Mouse (Mus musculus) midbrain, embryonic 10.5 days (tissue): ENCODE results near the gene Taar7d. TPM values are rescaled to one million over a fixed set of nuclear protein-coding genes. Genes with fewer than 3 reads are reported as not detected.

Source experiments
- DNase-seq: peaks from one replicate; pipeline ENCODE4 v3.0.0-alpha.2; 2017; ENCODE audit warnings: low spot score
- H3K27ac ChIP-seq: fragments of 300-500 bp; sonication (generic); replicated peaks from 2 replicates; pipeline ENCODE4 v1.5.1; 2016; ENCODE audit warnings: mild to moderate bottlenecking
- H3K27me3 ChIP-seq: fragments of 300-500 bp; sonication (generic); 2 replicates; pipeline ENCODE4 v1.6.1; 2016; ENCODE audit warnings: low read depth, mild to moderate bottlenecking; ENCODE audit not compliant: poor library complexity, severe bottlenecking
- H3K36me3 ChIP-seq: fragments of 300-500 bp; sonication (generic); 2 replicates; pipeline ENCODE4 v1.6.1; 2016; ENCODE audit warnings: mild to moderate bottlenecking, moderate library complexity
- H3K4me1 ChIP-seq: fragments of 300-500 bp; sonication (generic); 2 replicates; pipeline ENCODE4 v1.6.1; 2016
- H3K4me3 ChIP-seq: fragments of 300-500 bp; sonication (generic); 2 replicates; pipeline ENCODE4 v1.5.1; 2016; ENCODE audit warnings: mild to moderate bottlenecking, moderate library complexity
- H3K9me3 ChIP-seq: fragments of 300-500 bp; sonication (generic); replicated peaks from 2 replicates; pipeline ENCODE4 v1.6.1; 2016; ENCODE audit warnings: mild to moderate bottlenecking
- WGBS: fragments of 180-500 bp; shearing (Covaris S2); methylation state at CpG from one replicate; pipeline ENCODE4 v1.1.7; 2016; 5-methylcytosine and 5-hydroxymethylcytosine counted together
- polyA plus RNA-seq: library from polyadenylated mRNA; unstranded; fragments of >200 nt; fragmentation: Nextera tagmentation; extraction: Ambion mirVana; gene quantifications from 2 replicates; pipeline ENCODE4 v1.2.1, GENCODE M21; 2016

Gene Taar7d
- polyA plus RNA-seq, result not detected in 2 replicates

DNA sequence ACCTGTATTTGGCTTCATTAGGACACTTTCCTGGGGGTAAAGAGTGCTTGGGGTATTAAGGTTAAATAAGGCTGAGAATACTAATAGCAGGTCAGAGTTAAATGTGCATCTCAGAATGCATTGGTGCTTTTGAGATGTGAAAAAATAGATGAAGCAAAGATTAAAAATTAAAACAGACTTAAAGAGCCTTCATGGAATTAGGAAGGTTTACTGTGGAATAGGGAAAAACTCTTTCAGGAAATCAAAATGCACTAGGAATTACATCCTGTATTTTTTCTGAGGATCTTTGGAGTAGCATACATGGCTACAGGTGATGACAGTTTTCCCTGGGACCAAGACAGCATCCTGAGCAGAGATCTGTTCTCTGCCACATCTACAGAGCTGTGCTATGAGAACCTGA is at the start of gene Taar7d:
Gene Taar7d (plus strand): TSS at position 301 of the 400 bp plus-strand sequence.
- no peaks in the 10 kb centered on the region for H3K9me3 ChIP-seq
- no peaks in the 10 kb centered on the region for H3K27me3 ChIP-seq
- H3K4me3 ChIP-seq, result no peak within 1 kb of the TSS
- no peak for DNase-seq
- H3K4me1 ChIP-seq, result no peaks in the 10 kb centered on the region
- H3K36me3 ChIP-seq, result no peaks in the 10 kb centered on the region
- no peak within 1 kb of the TSS for H3K27ac ChIP-seq

DNA sequence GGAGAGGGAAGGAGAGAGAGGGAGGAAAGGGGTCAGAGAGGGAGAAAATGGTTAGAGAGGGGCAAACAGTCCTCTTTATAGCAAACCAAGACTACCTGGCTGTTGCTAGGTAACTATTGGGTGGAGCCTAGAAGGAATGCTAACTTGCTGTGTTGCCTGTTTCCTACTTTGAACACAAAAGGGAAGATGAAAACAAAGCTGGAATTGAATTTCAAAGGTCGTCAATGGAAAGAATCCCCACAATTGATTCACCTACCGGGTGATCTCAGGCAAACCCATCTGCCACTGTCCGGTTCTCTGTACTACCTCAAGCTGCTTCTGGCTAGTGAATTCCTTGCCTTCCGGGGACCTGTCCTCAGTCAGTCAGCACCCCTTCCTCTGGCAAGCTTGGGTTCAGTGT is 49.1 kb upstream of the Taar7d start:
- no peaks in the 10 kb centered on the region for H3K9me3 ChIP-seq
- no peak overlapping the region for H3K4me3 ChIP-seq
- H3K4me1 ChIP-seq, result no peaks in the 10 kb centered on the region
- H3K27me3 ChIP-seq, result no peaks in the 10 kb centered on the region
- no peaks in the 10 kb centered on the region for H3K36me3 ChIP-seq
- no peak for DNase-seq
- 48% methylated on average over 4 of the region's 4 CpGs for WGBS
- H3K27ac ChIP-seq, result no peak overlapping the region

DNA sequence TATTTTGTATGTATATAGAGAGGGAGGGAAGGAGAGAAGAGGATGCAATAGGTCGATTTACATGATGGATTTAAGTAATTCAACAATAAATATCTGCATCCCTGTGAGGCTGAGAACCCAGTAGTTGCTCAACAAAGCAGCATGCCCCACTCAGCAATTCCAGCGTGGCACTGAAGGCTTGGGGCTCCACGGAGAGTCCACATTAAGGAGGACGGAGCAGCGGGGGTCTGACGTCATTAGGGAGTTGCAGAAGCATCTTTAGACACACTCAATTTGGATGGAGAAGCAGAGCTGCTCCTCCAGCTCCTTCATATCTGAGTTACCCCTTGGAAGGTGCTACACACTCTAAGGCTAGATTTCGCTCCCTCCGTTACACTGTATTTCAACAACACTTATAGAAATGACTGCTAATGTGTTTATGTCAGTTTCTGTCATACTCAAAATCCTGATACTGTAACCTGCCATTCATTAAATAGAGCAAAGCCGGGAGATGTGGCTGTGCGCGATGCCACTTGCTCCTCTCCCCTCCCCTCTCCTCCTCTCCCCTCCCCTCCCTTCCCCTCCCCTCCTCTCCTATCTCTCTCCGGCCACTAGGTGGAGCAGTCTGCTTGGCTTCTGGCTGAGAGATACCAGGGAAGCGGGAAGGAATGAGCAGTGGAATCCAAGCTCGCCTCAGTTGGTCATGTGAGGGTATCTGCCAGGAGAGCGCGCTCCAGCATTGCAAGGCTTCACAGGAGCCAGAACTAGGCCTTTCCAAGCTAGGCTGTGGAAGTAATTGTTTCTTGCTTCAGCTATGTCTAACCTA is 47.9 kb upstream of the Taar7d start:
- Histone ChIP-seq H3K27ac (no peak overlapping the region), H3K27me3 (no peaks in the 10 kb centered on the region), H3K4me1 (peaks cover 3% of the 10 kb centered on the region; the same call in 1 of the 2 replicates), H3K9me3 (no peaks in the 10 kb centered on the region), H3K36me3 (no peaks in the 10 kb centered on the region), H3K4me3 (no peak overlapping the region)
- DNase-seq, result peak; percentile 77
- WGBS, result 45% methylated on average over 16 of the region's 16 CpGs

DNA sequence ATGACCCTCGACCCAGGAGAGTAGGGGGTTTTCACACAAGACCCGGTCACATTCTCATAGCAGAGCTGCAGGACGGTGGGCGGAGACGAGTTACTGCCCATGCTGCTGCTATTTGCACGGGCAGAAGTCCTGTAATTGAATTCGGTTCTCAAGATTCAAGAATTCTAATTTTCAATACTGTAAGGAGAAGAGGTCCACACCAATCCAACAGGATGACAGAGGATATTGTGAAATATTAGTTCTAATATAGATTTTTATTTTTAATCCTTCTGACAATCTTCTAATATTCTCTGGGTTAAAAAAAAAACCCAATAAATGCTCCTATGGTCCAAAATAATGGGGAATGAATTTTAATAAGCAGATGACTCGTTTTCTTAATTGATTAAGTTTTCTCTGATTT is 41.5 kb upstream of the Taar7d start, which contains the start of gene Taar6:
Gene Taar6 (minus strand): TSS at position 101 of the 400 bp plus-strand sequence.
- 78% methylated on average over 8 of the region's 8 CpGs for WGBS
- Histone ChIP-seq H3K4me1 (peaks cover 6% of the 10 kb centered on the region; the same call in 1 of the 2 replicates), H3K27me3 (no peaks in the 10 kb centered on the region), H3K36me3 (no peaks in the 10 kb centered on the region), H3K9me3 (0 out of 2 replicates have a peak, but pooled peaks cover 3% of the 10 kb centered on the region), H3K4me3 (no peak within 1 kb of the TSS), H3K27ac (no peak within 1 kb of the TSS)
- DNase-seq, result no peak

DNA sequence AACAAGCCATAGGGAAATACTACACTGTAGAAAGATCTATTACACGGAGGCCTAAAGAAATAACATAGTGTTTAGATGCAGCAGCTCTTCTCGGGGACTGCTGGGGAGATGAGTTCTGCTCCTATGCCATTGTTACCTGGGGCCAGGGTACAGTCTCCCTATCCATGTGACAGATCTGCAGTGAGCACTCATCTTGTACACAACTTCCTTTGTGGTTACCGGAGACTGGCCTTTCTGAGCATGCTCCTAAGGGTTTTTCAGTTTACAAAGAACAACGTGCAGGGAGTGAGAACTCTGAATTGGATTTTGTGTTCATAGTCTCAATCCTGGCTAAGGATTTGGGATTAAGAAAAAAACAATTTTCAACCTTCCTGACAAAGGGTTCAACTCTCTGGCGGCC is 40.6 kb upstream of the Taar7d start:
- Histone ChIP-seq H3K4me1 (peaks cover 6% of the 10 kb centered on the region; the same call in 1 of the 2 replicates), H3K9me3 (0 out of 2 replicates have a peak, but pooled peaks cover 3% of the 10 kb centered on the region), H3K4me3 (no peak overlapping the region), H3K27ac (no peak overlapping the region), H3K36me3 (no peaks in the 10 kb centered on the region), H3K27me3 (no peaks in the 10 kb centered on the region)
- DNase-seq, result no peak
- 89% methylated on average over 5 of the region's 5 CpGs for WGBS

DNA sequence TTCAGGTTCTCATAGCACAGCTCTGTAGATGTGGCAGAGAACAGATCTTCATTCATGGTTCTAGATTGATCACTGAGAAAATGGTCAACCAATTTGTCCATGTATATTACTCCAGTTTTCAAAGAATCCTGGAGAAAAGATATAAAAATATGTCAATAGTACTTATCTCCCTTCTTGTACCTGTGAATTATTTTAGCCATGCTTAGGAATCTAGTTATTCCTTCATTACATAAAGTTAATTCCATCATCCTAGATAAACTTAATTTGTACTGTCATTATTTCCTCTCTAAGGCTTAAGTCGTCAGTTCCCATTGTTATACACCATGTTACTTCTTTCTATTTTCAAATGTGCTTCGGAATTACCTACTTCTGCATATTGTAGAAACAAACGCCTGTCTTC is 33.6 kb upstream of the Taar7d start, which contains the start of gene Taar7a:
Gene Taar7a (minus strand): TSS at position 101 of the 400 bp plus-strand sequence.
- Histone ChIP-seq H3K4me1 (no peaks in the 10 kb centered on the region), H3K27me3 (no peaks in the 10 kb centered on the region), H3K4me3 (no peak within 1 kb of the TSS), H3K36me3 (no peaks in the 10 kb centered on the region), H3K9me3 (0 out of 2 replicates have a peak, but pooled peaks cover 2% of the 10 kb centered on the region), H3K27ac (no peak within 1 kb of the TSS)
- WGBS, result 86% methylated on average over 3 of the region's 3 CpGs
- DNase-seq, result no peak

DNA sequence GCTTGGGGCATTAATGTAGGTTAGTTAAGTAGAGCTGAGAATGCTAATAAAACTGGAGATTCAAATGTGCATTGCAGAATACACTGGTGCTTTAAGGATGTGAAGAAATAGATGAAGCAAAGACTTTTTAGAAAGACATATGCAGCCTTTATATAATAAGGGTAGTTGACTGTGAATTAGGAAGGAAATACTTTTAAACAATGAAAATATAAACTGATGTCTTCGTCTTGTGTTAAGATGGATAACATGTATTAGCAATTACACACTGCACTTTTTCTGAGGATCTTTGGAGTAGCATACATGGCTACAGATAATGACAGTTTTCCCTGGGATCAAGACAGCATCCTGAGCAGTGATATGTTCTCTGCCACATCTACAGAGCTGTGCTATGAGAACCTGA is 27.4 kb upstream of the Taar7d start, which contains the start of gene Taar7b:
Gene Taar7b (plus strand): TSS at position 301 of the 400 bp plus-strand sequence.
- H3K9me3 ChIP-seq, result no peaks in the 10 kb centered on the region
- H3K4me1 ChIP-seq, result no peaks in the 10 kb centered on the region
- WGBS, result 87% methylated on average over 1 of the region's 1 CpGs
- no peaks in the 10 kb centered on the region for H3K27me3 ChIP-seq
- no peaks in the 10 kb centered on the region for H3K36me3 ChIP-seq
- no peak for DNase-seq
- no peak within 1 kb of the TSS for H3K4me3 ChIP-seq
- no peak within 1 kb of the TSS for H3K27ac ChIP-seq

DNA sequence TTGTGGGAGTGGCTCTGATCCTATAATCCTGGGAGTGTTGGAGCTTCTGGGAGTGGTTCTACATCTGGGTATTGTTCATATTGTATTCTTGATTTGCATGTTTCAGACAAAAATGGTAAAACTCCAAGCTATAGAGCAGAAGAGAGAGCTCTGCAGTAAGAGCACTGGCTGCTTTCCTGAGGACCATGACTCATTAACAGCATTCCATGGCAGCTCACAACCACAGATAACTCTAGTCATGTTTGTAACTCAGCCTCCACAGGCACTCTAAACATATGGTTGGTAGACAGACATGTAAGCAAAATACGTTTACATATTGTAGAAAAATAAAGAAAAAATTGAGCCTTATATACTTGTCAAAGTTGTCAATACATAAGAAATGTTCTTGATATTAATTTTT is 20.6 kb upstream of the Taar7d start:
- no peaks in the 10 kb centered on the region for H3K9me3 ChIP-seq
- WGBS, result 77% methylated on average over 1 of the region's 1 CpGs
- H3K27me3 ChIP-seq, result no peaks in the 10 kb centered on the region
- H3K27ac ChIP-seq, result no peak overlapping the region
- no peak overlapping the region for H3K4me3 ChIP-seq
- no peak for DNase-seq
- H3K4me1 ChIP-seq, result no peaks in the 10 kb centered on the region
- no peaks in the 10 kb centered on the region for H3K36me3 ChIP-seq

DNA sequence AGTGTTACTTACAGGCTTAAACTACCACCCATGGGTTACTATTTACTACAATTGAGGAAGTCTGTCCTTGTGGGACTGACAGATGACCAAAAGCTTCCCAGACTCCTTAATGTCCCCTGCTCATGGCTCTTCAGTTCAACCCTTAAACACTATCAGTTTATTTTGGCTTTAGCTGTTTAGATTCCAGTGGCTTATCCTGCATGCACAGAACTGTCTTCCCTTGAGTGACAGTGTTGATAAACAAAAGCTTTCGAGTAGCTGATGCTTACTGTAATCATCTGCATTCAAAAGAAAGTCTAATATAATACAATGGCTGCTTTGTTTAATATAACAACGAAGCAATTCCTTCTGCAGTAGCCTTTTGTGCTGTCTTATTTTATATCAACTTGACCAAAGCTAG is 20.0 kb upstream of the Taar7d start:
- 79% methylated on average over 2 of the region's 2 CpGs for WGBS
- H3K36me3 ChIP-seq, result no peaks in the 10 kb centered on the region
- no peaks in the 10 kb centered on the region for H3K9me3 ChIP-seq
- no peak for DNase-seq
- no peaks in the 10 kb centered on the region for H3K4me1 ChIP-seq
- H3K4me3 ChIP-seq, result no peak overlapping the region
- no peaks in the 10 kb centered on the region for H3K27me3 ChIP-seq
- no peak overlapping the region for H3K27ac ChIP-seq

DNA sequence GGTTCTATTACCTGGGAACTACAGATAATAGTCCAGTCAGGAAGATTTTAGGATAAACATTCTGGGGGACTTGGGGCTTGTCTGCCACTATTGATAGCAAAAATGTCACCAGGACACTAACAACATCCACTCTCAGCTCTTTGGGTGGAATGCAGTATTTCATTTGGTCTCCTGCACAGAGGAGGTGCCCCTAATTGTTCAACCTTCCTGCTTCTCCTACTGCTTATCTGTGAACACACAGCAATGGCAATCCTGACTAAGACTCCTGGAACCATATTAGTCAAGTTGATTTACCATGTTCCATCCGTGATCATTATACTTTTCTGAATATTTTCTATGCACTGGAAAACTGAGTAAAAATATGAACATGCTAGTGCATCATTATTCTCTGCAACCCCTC is 18.9 kb upstream of the Taar7d start:
- no peaks in the 10 kb centered on the region for H3K4me1 ChIP-seq
- H3K36me3 ChIP-seq, result no peaks in the 10 kb centered on the region
- WGBS, result 92% methylated on average over 1 of the region's 1 CpGs
- no peak for DNase-seq
- no peak overlapping the region for H3K27ac ChIP-seq
- H3K27me3 ChIP-seq, result no peaks in the 10 kb centered on the region
- no peak overlapping the region for H3K4me3 ChIP-seq
- no peaks in the 10 kb centered on the region for H3K9me3 ChIP-seq

DNA sequence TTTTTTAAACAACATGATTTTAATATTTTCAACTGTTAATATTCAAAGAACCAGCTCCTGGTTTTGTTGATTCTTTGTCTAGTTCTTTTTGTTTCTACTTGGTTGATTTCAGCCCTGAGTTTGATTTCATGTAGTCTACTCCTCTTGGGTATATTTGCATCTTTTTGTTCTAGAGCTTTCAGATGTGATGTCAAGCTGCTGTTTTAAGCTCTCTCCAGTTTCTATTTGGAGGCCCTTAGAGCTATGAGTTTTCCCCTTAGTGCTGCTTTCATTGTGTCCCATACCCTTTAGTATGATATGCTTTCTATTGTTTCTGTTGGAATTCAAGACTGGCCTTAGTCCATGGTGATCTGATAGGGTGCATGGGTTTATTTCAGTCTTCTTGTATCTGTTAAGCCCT is 4.3 kb downstream of the Taar7d start:
- Histone ChIP-seq H3K27ac (no peak overlapping the region), H3K4me1 (no peaks in the 10 kb centered on the region), H3K4me3 (no peak overlapping the region), H3K9me3 (no peaks in the 10 kb centered on the region), H3K36me3 (no peaks in the 10 kb centered on the region), H3K27me3 (no peaks in the 10 kb centered on the region)
- DNase-seq, result no peak

DNA sequence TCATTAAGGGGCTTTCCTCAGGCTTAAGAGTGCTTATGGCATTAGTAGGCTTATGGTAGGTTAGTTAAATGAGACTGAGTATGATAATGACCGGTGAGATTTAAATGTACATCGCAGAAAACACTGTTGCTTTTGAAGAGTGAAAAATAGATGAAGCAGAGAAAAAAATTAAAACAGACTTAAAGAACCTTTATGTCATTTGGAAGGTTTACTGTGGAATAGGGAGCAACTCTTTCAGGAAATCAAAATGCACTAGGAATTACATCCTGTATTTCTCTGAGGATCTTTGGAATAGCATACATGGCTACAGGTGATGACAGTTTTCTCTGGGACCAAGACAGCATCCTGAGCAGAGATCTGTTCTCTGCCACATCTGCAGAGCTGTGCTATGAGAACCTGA is 10.3 kb downstream of the Taar7d start, which contains the start of gene Taar7e:
Gene Taar7e (plus strand): TSS at position 301 of the 400 bp plus-strand sequence.
- H3K27me3 ChIP-seq, result no peaks in the 10 kb centered on the region
- H3K4me3 ChIP-seq, result no peak within 1 kb of the TSS
- H3K4me1 ChIP-seq, result no peaks in the 10 kb centered on the region
- no peaks in the 10 kb centered on the region for H3K36me3 ChIP-seq
- H3K9me3 ChIP-seq, result no peaks in the 10 kb centered on the region
- WGBS, result 90% methylated on average over 2 of the region's 2 CpGs
- no peak within 1 kb of the TSS for H3K27ac ChIP-seq
- DNase-seq, result no peak

DNA sequence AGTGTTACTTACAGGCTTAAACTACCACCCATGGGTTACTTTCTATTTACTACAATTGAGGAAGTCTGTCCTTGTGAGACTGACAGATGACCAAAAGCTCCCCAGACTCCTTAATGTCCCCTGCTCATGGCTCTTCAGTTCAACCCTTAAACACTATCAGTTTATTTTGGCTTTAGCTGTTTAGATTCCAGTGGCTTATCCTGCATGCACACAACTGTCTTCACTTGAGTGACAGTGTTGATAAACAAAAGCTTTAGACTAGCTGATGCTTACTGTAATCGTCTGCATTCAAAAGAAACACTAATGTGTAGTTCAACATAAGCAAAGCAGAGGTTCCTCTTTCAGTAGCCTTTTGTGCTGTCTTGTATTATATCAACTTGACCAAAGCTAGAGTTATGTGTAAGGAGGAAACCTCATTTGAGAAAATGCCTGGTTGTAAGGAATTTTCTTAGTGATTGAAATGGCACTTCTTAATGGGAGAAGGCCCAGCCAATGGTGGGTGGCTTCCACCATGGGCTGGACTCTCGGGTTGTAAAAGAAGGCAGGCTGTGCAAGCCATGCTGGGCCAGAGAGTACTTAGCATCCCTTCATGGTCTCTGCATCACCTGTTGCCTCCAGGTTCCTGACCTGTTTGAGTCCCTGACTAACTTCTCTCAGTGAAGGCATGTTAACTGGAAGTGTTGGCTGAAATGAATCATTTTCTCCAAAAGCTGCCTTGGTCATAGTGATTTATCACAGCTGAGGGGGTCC is 13.3 kb downstream of the Taar7d start:
- 69% methylated on average over 2 of the region's 2 CpGs for WGBS

More for the DNA sequence above, 13.3 kb downstream of the Taar7d start:
- Histone ChIP-seq H3K9me3 (no peaks in the 10 kb centered on the region), H3K36me3 (no peaks in the 10 kb centered on the region), H3K27ac (no peak overlapping the region), H3K27me3 (no peaks in the 10 kb centered on the region), H3K4me3 (no peak overlapping the region), H3K4me1 (no peaks in the 10 kb centered on the region)
- DNase-seq, result no peak
